Mouse (Mus musculus): ENCODE results near the gene Cblb.

Cblb gene

DNA sequence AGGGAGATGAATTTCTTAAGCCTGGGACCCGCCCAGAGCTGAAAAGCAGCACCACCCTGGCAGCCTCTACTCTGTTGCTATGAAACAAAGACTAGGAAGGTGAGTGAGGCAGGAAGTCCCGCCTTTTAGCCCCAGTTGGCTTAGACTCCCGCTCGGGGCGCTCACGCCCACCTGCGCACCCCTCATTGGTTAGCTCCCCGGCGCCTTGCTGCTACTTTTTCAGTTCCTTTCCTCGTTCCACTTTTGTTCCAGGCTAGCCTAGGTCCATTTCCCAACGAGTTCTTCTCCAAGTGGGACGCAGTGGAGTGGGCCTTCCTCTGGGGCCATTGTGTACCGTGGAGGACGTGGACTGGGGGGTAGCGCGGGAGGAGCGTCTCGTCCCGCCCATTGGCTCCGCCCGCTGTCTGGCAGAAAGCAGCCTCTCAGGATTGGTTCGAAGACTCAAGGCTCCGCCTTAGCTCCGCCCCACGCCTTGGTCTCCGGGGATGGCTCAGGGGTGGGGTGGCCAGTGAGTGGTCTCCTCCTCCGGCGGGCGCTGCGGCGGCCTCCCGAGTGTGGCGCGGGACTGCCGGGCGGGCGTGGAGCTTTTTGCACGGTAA is at the start of gene Cblb:
Gene Cblb, plus strand, starts transcription at position 135 of the 599 bp plus-strand sequence.
- peak; percentile 98 to 99 for DNase-seq (ENCODE audit: low spot score in 2 of 2)

DNA sequence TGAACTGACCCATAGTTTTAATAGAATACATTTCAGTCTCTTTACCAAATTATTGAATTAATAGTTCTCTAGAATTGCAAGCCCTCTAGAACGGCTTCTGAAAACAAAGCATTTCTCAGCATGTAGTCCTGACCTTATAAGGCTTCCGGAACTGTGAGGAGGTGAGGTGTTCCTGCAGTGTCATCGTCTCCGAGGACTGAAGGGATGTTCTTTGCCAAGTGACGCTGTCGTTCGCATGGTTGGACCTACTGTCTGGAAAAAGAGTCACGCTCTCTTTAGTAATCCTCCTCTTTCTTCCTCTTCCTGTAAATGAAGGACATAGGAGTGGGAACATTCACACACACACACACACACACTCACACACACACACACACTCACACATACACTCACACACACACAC is 45.6 kb upstream of the Cblb start:
- no peak for DNase-seq (ENCODE audit: low spot score in 2 of 2)

DNA sequence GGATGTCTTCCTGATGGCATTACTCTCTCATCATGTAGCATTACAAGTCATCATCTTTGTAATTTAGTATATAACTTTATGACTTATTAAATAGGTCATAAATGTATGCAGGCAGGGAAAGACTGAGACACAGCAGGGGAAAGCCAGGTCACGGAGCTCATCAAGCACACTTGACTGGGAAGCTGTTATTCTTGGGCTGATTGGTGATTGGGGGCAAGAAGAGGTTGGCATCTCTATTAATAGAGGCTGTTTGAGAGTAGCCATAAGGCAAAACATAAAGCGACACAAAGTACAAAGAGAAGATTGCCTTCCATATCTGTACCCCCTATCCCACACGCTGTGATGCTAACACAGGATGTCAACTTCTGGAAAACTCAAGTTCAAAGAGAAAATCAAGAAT is 44.8 kb upstream of the Cblb start:
- DNase-seq (ENCODE audit: low spot score in 2 of 2): no peak

DNA sequence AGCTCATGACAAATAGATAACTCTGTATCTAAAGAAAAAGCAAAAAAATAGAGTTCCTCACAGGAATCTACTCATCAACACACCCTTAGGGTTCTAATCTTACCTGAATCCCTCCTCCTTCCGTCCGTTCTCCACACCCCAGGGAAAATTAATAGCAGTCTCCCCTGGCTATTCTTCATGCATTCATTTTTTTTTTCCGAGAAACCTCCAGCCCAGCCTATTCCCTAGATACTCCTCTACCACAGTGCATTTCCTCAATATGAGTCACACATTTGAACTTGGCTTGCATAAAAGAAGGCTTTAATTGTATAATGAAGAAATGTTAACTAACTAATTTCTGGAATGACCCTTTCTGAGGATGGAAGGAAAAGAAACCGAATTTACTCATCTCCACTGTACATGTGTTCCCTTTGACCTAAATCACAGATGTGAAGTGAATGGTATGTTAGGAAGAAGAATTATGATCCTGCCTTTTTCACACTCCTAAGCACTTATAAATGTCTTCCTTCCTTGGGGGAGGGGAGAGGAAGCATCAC is 43.9 kb upstream of the Cblb start:
- DNase-seq (ENCODE audit: low spot score in 2 of 2): no peak

DNA sequence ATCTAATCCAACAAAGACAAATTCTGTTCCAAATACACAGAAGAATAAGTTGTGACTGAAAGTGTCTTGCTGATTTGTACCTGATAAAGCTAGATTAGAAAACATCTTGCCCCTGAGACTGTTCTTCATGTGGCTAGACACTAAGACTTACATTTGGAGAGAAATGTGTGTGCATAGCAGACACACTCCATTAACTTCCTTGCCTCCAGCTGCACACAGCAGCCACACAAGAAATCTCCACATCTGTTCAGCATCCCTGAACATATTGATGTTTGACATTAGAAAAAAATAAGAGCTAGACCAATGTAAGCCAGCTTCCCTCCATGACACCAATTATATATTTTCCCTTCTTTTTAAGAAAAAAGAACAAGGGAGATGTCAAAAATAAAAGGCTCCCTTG is 43.0 kb upstream of the Cblb start:
- no peak for DNase-seq (ENCODE audit: low spot score in 2 of 2)

DNA sequence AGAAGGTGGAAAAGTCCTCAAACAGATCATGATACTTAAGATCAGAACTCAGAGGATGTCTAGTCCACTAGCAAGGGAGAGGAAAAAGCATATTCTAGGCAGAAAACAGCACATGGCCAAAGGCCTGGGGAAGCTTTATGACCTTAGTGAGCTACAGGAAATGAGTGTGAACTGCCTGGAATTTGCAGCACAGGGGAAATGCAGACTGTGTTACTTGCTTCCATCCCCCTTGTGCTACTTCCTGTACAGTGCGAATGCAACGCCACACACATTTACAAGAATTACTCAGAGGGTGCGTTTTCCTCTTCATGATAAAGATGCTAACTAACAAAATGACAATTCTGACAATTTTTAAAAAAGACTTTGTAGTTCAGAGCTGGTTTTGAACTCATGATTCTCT is 41.8 kb upstream of the Cblb start:
- no peak for DNase-seq (ENCODE audit: low spot score in 2 of 2)

DNA sequence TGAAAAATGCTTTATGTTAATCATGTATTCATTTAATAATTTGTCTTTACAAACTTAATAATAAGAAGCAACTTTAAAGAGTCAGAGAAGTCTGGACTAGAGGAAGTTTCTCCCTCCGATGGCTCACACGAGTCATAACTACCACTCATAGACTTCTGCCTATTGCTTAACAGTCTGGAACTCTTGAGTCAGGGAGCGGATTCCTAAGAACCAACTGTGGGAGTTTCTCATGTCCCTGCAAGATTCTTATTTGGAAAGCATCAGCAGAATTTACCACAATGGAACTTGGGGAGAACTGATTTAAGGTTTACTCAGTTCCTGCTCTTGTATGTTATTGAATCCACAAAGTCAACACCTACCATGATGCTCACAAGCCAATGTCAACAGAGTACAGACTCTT is 31.0 kb upstream of the Cblb start:
- no peak for DNase-seq (ENCODE audit: low spot score in 2 of 2)

DNA sequence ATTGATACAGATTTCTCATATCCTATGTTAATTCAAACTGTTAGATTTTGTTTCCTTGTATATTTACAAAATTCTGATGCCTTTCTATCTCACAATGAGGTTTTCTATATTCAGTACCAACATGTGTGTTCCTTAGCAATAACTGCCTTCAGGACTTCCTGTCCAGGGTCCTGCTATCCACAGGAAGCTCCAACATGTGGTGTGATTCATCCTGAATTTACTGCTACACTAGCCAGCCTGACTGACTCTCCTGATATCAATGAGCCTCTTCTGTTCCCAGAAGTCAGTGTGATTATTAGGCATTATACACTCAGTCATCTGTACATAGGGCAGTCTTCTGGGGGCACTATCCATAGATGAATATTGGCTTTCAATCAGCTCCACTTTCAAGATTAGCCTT is 30.2 kb upstream of the Cblb start:
- no peak for DNase-seq (ENCODE audit: low spot score in 2 of 2)

DNA sequence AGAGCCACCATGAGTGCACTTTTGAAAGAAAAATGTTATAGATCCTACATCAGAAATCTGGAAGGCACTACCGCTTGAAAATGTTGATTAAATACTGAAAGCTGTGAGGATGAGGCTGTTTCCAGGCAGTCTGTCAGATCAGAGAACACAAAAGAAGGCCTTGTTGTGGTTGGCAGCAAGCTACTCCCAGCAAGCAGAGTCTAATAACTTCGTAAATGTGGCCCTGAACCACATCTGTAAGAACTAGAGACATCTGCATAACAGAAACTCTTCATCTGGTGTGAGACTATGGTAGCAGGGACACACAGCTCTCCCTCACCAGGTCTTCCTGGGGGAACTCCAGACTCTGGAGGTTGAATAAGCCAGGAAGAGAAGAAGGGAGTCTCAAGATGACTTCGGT is 24.0 kb upstream of the Cblb start:
- peak in 1 of 2 experiments; percentile 5 for DNase-seq (ENCODE audit: low spot score in 2 of 2)

DNA sequence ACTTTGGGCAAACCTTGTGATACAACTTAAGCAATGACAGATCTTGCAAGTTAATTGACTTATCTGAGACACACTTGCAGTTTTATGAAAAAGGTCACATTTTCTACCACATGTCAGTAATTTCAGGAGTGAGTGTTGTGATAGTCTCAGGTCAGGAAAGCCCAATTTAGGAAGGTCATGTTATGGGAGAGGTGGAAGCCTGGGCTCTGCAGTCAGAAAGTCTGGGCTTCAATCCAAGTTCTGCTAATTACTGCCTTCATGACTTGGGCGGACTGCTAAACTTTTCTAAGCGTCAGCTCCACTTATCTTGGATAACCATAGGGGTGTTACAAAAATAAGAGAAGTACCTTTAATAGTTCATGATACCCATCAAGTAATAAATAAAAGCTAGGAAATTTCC is 22.6 kb upstream of the Cblb start:
- DNase-seq (ENCODE audit: low spot score in 2 of 2): no peak

DNA sequence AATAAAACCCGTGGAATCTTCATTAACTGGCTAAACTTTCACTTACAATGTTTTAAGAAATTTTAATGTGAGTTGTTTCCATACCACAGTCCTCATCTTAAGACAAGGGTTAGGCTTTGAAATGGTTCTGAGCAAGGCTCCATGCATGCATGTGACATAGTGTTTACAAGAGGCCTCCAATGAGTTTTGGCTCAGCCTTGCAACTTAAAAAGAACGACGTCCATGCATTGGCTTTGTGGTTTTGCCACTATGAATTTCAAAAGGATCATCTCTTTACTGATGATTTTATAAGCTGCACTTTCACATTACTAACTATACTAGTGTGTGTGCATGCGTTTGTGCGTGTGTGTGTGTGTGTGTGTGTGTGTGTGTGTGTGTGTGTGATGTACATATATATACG is 21.6 kb upstream of the Cblb start:
- DNase-seq (ENCODE audit: low spot score in 2 of 2): no peak

DNA sequence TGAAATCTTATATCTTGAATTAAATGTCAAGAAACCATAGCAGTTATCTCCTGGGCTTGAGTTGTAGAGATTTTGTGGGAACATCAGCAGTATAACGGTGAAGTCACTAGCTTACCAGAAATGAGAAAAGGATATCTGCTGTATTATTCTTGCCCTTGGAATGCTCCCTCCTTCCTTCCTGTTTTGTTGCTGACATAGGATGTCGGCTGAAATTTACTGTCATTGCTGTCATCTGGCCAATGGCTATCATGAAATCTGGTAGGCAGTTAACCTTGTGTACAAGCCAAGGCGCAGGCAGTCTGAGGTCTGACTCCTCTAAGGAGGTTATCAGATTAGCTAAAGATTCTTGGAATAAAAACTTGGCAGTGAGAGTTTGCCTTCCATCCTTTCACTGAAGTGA is 18.0 kb upstream of the Cblb start:
- no peak for DNase-seq (ENCODE audit: low spot score in 2 of 2)

DNA sequence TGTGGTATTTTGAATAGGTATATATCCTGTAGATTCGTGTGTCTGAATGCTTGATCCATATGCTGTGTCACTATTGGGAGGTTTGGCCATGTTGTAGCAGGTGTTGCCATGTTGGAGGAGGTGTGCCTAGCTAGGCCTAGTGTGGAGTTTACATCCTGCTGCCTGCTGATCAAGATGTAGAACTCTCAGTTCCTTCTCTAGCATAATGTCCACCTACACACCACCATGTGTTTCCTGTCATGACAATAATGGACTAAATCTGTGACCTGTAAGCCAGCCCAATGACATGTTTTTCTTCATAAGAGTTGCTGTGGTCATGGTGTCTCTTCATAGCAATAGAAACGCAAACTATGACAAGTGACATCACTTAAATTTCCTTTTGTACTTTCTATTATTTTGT is 17.2 kb upstream of the Cblb start:
- no peak for DNase-seq (ENCODE audit: low spot score in 2 of 2)

DNA sequence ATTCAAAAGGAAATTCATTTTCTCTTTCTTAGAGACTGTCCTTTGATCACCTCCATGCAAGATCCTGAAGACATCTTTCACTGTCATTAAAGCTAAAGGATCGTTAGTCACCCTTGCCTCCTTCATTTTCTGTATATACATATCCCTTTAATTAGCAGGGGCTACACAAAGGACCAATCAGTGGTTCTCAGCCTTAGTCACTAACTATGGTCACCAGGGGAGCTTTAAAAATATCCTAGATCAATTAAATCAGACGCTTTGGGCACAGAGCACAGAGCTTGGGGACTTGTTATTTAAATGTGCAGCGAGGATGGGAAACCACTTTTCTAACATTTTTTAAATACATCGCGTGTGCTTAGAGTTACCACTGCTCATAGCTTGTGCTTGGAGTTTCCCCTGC is 7.6 kb upstream of the Cblb start:
- no peak for DNase-seq (ENCODE audit: low spot score in 2 of 2)

DNA sequence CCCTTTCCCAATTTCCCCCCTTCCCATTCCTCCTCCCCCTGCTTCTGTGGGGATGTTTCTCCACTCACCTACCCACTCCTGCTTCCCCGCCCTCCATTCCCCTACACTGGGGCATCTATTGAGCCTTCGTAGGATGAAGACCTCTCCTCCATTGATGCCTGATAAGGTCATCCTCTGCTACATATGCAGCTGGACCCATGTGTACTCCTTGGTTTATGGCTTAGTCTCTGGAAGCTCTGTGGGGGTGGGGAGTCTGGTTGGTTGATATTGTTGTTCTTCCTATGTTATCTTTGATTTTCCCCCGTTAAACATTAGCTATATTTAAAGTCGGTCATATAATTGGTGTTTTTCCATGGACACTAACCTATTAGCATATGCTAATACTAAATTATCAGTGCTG is 3.7 kb upstream of the Cblb start:
- no peak for DNase-seq (ENCODE audit: low spot score in 2 of 2)

DNA sequence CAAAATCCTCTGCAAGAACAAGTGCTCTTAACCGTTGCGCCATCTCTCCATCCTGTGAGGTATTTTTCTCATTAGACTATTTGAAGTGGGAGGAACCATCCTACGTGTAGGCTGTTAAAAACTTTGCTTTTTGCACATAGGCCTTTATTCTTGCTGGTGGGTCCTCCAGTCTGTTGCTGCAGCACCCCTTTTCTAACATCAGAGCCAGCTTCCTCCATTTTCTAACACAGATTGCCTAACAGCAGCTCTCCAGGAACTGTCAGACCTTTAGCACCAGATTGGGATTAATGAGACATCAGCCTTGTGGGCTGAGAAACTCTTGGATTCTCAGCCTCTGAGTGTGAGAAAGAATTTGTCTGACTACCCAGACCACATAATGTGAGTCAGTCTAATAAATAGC is 2.0 kb upstream of the Cblb start:
- no peak for DNase-seq (ENCODE audit: low spot score in 2 of 2)

DNA sequence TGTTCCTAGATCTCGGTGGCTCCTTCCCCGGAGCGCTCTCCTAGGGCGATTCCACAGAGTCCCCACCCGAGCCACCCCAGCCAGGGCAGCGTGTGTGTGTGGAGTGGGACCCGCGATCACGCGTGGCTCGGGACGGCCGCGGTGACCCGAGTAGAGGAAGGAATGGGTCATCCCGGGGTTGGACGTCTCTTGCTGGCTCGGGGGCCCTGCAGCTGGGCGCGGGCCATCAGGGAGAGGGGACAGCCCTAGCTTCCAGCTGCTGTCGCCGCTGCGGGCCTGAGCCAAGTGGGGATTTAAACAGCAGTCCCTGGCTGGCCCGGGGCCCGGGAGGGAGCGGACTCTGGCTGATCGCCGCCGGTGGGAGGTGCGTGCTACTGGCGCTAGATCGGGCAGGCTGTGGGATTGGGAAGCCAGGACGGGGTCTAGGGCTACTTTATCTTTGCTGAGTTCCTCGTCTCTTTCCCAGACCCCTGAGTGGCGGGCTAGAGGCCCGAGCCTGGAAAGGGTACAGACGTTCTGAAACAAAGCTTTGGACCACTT is 757 bp downstream of the Cblb start:
- peak; percentile 64 for DNase-seq (ENCODE audit: low spot score in 2 of 2)

DNA sequence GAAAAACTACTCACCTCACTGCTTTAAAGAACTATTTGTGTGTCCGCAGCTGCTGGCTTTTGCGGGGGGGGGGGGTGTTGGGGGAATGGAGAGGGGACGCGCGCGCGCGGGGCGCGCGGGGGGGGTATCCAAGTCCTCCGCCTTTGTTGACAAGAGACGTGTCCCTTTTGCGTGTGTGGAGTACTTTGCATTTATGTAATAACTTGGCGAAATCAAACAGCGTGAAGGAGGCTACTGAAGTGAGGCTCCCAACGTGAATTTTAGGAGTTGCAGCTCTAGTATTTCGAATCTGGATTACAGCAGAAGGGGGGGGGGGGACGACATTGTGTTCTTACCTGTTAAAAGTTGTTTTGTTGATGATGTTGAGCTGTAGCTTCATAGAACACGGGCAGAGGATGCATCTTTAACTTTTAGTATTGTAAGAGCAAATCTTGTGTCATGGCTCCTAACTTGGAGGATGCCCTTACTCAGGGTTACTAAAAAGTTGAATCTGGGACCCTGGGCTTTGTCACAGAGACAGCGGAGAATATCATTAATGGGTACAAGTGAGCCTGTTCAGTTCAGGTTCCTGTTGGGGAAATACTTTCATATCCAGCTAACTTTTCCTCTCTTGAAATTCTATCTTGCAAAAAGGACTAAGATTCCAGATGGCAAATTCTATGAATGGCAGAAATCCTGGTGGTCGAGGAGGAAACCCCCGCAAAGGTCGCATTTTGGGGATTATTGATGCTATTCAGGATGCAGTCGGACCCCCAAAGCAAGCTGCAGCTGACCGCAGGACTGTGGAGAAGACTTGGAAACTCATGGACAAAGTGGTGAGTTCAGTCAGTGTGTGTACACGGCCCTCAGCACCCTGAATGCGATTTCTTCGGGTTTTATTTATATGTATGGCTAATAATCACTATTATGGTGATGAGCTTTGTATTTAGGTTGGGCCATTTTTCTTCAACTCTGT is 1.6 kb downstream of the Cblb start:
- DNase-seq (ENCODE audit: low spot score in 2 of 2): no peak

DNA sequence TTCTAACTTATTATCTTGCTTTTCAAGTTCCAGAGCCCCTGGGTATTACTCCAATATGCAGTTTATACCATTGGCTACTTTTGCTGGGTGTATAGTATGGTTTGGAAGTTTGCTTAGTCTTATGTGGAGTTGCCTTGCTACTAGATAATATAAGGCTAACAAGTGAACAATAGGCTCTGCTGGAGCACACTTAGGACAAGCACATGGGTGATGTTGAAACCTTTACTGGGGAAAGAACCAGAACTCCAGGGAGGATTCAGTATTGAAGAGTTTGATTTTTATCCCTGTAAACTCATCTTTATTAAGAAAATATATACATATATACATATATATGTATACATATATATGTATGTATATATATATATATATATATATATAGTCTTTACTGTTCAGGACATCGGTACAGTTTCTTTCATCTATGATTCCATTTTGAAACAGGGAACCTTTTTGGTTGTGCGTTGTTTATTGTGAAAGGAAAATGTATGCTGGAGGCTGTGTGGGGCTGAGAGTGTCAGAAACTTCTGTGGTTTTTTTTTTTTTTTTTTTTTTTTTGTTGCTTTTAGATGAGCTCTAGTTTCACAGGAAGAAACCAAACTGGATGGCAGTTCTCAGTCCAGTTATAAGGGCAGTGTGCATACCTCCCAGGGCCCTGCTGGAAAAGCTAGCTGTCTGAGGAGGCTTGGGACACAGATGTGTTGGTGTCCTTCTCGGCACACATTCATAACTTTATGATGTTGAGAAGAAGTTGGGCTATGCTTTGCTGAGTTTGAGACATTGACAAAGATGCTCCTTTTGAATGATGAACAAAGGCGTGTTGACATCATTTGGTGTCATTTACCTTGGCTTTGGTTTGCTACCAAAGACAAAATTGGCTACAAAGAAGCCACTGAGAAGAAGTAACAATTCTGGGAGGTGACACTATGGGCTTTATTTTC is 2.6 kb downstream of the Cblb start:
- no peak for DNase-seq (ENCODE audit: low spot score in 2 of 2)

DNA sequence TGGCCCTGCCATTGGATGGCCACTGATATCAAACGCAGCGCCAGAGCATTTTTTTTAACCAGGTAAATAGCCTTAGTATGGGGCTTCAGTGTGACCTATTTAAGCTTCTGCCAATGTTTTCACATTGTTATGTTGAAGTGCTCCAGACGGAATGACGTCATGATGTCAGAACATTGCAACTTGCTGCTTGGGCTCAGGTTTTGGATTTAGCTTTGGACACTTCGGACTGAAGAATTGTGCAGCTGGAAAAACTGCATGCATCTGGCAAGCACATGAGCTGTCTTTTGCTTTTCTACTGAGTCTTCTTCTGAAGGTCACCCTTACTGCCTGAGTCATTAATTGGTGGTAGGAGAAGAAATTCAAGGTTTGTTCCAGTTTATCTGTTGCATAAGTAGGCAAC is 3.3 kb downstream of the Cblb start:
- no peak for DNase-seq (ENCODE audit: low spot score in 2 of 2)

DNA sequence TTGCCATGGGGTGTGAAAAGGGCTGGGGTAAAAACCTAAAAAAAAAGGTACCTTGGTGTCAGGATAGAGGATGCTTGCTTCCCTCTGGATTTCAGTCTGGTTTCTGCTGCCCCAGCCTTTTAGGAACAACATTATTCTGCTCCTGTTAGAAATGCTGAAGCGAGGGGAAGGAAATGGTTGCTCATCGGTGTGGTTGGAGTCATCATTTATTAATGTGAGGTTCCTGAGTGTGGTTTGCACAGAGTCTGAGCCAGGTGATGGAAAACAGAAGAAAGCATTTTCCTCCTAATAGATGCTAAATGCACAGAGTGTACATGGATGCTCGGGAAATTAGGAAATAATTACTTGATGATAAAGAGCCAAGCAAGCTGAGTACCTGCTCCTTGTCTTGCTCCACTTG is 5.3 kb downstream of the Cblb start:
- DNase-seq (ENCODE audit: low spot score in 2 of 2): no peak

DNA sequence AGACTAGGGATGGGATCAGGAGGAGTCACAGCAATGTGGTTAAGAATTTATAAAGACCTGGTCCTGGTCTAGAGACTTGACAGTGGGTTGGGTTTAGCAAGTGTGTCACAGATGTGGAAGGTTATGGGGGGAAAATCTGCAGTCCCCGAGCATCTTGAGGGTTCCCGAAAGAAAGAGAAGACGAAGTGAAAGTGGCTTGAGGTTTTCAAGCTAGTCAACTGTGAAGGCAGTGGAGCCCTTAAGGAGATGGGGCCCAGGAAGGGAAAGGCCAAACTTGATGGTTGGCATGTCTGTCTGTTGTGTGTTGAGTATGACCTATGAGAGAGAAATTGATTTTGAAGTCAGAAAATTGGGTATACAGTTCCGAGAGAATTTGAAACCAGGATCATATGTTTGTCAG is 7.3 kb downstream of the Cblb start:
- peak; percentile 84 to 89 for DNase-seq (ENCODE audit: low spot score in 2 of 2)
